Mouse (Mus musculus) cerebellum, adult 2 months (tissue): ENCODE data around the gene Agap1.

ENCODE experiments used
- CTCF ChIP-seq: fragments of 200-500 bp; IDR thresholded peaks from 2 replicates; pipeline ENCODE4 v1.5.1; 2011; ENCODE audit warnings: low read depth, mild to moderate bottlenecking, control low read depth, low read length, moderate library complexity, borderline replicate concordance; ENCODE audit not compliant: insufficient read depth
- POLR2A ChIP-seq: fragments of 200-500 bp; IDR thresholded peaks from 2 replicates; pipeline ENCODE4 v1.6.1; 2011; ENCODE audit warnings: low read length, control low read depth, borderline replicate concordance; ENCODE audit not compliant: insufficient read depth

DNA sequence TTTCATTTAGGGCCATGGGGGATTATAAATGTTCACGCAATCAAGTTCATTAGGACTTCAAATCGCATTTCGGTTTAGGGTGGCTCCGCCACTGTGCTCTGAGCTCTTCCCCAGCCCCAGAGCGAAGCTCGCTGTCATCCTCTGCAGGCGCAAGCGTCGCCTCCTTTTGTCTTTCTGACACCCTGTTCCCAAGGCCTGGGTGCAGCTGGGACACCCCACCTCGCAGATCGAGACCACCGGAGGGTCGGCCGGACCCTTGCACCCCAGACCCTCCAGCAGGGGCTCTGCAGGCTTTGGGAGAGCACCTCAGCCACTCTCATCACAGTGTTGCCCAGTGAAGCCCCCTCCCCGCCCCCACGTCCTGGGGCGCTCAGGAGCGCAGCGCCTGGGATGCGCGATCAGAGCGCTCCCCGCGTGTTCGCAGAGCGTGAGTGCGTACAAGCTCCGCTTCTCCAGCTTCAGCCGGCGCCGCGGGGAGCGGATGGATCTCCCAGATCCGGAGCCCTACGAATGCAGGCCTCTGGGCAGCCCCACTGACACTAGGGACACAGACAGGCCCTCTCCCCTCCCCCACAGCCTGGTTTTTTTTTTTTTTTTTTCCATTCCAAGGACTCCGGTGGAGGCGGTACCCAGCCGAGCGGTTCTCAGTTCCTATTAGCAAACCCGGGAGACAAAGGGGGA lies 487.2 kb downstream of the Agap1 start:
- TF ChIP-seq POLR2A (no peak), CTCF (no peak)
